Mouse (Mus musculus) hindbrain, embryonic 10.5 days (tissue): Measurements from ENCODE around the gene Yy1. TPM values are rescaled to one million over a fixed set of nuclear protein-coding genes. Genes with fewer than 3 reads are reported as not detected.

Experiments used
- DNase-seq: peaks from one replicate; pipeline ENCODE4 v3.0.0-alpha.2; 2017; ENCODE audit warnings: low spot score
- H3K27ac ChIP-seq: fragments of 300-500 bp; sonication (generic); 2 replicates; pipeline ENCODE4 v1.5.1; 2016; ENCODE audit warnings: mild to moderate bottlenecking, moderate library complexity
- H3K27me3 ChIP-seq: fragments of 300-500 bp; sonication (generic); 2 replicates; pipeline ENCODE4 v1.6.1; 2016; ENCODE audit warnings: mild to moderate bottlenecking; ENCODE audit not compliant: poor library complexity, insufficient read depth, severe bottlenecking
- H3K36me3 ChIP-seq: fragments of 300-500 bp; sonication (generic); 2 replicates; pipeline ENCODE4 v1.6.1; 2016; ENCODE audit warnings: mild to moderate bottlenecking, moderate library complexity
- H3K4me1 ChIP-seq: fragments of 300-500 bp; sonication (generic); replicated peaks from 2 replicates; pipeline ENCODE4 v1.6.1; 2016; ENCODE audit warnings: mild to moderate bottlenecking
- H3K4me3 ChIP-seq: fragments of 300-500 bp; sonication (generic); 2 replicates; pipeline ENCODE4 v1.5.1; 2016; ENCODE audit warnings: mild to moderate bottlenecking, moderate library complexity
- H3K9me3 ChIP-seq: fragments of 300-500 bp; sonication (generic); 2 replicates; pipeline ENCODE4 v1.6.1; 2016; ENCODE audit warnings: mild to moderate bottlenecking, moderate library complexity
- WGBS: fragments of 180-500 bp; shearing (Covaris S2); methylation state at CpG from one replicate; pipeline ENCODE4 v1.1.7; 2016; 5-methylcytosine and 5-hydroxymethylcytosine counted together
- polyA plus RNA-seq: library from polyadenylated mRNA; unstranded; fragments of >200 nt; fragmentation: Nextera tagmentation; extraction: Ambion mirVana; gene quantifications from 2 replicates; pipeline ENCODE4 v1.2.1, GENCODE M21; 2016

The Yy1 gene
- polyA plus RNA-seq, 1 experiment from 2014 or later, result 18.6 TPM

DNA sequence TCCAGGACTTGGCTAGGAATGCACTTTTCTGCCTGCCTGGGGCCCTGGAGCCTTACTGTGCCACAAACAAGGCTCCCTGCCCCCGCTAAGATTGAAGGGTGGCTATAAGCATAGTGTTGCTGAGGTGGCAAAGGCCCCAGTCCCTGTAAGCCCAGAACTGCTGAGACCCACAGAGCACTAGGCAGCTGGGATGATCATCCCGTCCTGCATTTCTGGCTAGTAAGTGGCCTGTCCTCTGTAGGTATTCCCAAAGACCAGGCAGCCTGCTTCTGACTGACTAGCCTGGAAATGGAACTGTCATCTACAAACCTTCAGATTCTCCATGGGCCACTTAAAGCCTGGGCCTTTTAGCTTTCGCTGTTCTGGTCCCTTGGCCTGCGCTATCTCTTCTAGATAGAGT, 27.7 kb downstream of the Yy1 start:
- H3K27me3 ChIP-seq, result no peaks in the 10 kb centered on the region
- H3K27ac ChIP-seq, result no peak overlapping the region
- H3K9me3 ChIP-seq, result no peaks in the 10 kb centered on the region
- DNase-seq, result no peak
- H3K4me1 ChIP-seq, result 0 out of 2 replicates have a peak, but pooled peaks cover 3% of the 10 kb centered on the region
- peaks cover 43% of the 10 kb centered on the region for H3K36me3 ChIP-seq
- WGBS, result 91% methylated on average over 4 of the region's 4 CpGs
- H3K4me3 ChIP-seq, result no peak overlapping the region

DNA sequence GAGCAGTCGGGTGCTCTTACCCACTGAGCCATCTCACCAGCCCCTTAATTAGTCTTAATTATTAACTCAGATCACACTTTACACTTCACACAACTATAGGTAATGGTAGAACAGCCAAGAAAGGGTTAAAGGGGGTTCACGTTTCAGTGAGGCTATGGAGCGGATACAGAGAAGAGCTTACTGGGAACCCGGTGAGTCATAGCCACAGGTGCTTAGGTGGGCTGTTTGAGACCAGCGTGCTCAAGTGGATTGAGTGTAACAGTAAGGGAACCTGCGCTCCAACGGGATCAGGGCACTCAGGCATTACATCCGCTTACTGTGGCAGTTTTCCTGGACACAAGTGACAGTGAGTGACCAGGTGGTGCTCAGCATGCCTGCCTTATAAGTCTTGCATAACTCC, 30.3 kb downstream of the Yy1 start:
- WGBS, result 78% methylated on average over 8 of the region's 8 CpGs
- H3K9me3 ChIP-seq, result no peaks in the 10 kb centered on the region
- H3K36me3 ChIP-seq, result peaks cover 46% of the 10 kb centered on the region
- 0 out of 2 replicates have a peak, but pooled peaks cover 3% of the 10 kb centered on the region for H3K4me1 ChIP-seq
- no peaks in the 10 kb centered on the region for H3K27me3 ChIP-seq
- no peak overlapping the region for H3K27ac ChIP-seq
- DNase-seq, result no peak
- H3K4me3 ChIP-seq, result no peak overlapping the region

DNA sequence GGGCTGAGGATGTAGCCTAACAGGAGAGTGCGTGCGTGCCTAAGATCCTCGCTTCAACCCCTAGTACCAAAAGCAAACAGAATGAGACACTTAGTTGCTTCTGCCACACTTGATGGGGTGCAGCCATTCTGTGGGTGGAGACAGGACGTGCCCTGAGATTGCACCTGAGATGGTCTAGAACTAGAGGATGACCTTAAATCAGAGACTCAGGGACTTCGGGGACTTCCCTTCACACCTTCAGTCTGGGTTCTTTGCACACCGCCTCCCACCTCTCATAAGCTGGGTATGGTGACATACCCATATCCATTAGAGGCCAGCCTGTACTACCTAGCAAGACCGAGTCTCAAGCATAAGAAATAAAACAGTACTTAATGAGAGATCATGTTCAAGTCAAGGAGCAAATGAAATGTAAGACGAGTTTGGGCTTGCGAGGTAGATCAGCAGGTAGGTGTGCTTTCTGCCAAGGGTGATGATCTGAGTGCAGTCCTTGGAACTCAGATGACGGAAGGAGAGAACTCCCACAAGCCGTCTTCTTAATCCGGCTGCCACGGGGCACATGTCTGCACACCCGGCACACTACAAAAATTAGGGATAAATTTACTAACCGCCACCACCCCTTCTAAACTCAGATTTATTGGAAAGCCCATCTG, 31.6 kb downstream of the Yy1 start:
- Histone ChIP-seq H3K27me3 (no peaks in the 10 kb centered on the region), H3K27ac (no peak overlapping the region), H3K9me3 (no peaks in the 10 kb centered on the region), H3K4me3 (no peak overlapping the region), H3K36me3 (peaks cover 41% of the 10 kb centered on the region), H3K4me1 (0 out of 2 replicates have a peak, but pooled peaks cover 6% of the 10 kb centered on the region)
- no peak for DNase-seq
- 92% methylated on average over 15 of the region's 15 CpGs for WGBS

DNA sequence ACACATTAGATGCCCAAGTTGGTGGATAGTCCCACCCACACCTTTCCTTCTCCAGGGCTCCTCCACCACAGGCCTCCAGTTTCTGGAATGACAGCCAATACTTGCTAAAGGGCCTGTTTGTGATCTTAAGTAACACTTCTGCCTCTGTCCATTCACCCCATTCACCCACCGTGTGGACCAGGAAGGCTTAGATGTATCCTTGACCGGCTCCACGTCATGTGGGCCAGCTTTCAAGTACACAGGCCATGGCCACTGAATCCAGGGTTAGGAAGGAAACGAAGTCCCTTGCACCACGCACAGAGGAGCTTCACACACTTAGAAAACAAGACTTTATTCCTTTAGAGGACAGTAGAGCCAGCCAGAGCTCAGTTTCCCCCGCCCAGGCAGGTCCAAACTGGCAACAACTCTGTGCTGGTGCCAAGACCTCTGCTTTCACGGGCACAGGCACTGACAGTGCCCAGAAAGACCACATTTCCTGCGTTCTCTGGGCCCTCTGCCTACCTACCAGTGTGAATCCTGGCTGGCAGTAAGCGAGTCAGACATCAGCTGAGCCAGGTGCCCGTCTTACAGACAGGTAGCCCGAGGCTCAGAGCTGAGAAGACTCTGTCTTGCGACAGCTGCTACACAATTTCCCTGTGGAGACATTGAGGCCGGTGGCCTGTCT, 32.9 kb downstream of the Yy1 start:
- Histone ChIP-seq H3K27ac (no peak overlapping the region), H3K36me3 (peaks cover 42% of the 10 kb centered on the region), H3K4me3 (no peak overlapping the region), H3K4me1 (0 out of 2 replicates have a peak, but pooled peaks cover 6% of the 10 kb centered on the region), H3K9me3 (no peaks in the 10 kb centered on the region), H3K27me3 (no peaks in the 10 kb centered on the region)
- no peak for DNase-seq
- 94% methylated on average over 13 of the region's 13 CpGs for WGBS

DNA sequence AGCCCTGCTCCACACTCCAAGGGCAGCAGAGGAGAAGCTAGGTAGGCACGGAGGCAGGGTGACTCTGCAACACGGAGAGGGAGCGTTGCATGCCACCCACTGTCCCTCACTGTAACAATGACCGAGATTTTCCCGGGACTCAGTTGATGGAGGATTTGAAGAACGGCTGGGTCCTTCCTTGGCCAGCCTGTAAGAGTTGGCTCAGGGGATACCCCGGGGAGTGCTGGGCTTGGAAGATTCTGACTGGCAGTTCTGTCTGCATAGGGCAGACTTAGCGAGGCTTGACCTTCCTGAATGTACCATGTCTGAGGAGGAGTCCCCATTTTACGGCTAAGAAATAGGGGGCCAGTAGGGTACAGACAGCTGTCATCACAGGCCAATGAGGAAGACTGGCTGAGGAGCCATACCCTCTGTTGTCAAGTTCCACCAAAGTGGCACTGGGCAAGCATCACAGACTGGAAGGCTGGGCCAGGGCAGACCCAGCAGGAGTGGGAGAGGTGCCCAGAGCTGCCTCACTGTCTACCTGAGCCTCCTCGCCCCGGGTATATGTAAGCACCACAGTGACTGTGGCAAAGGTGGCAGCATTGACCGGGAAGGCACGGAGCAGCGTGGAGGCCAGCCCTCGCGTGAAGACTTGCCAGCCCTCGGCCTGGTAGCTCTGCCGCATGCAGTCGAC, 33.6 kb downstream of the Yy1 start:
- H3K36me3 ChIP-seq, result peaks cover 42% of the 10 kb centered on the region
- WGBS, result 92% methylated on average over 19 of the region's 19 CpGs
- no peaks in the 10 kb centered on the region for H3K9me3 ChIP-seq
- no peaks in the 10 kb centered on the region for H3K27me3 ChIP-seq
- H3K4me3 ChIP-seq, result no peak overlapping the region
- DNase-seq, result no peak
- H3K4me1 ChIP-seq, result 0 out of 2 replicates have a peak, but pooled peaks cover 6% of the 10 kb centered on the region
- no peak overlapping the region for H3K27ac ChIP-seq

DNA sequence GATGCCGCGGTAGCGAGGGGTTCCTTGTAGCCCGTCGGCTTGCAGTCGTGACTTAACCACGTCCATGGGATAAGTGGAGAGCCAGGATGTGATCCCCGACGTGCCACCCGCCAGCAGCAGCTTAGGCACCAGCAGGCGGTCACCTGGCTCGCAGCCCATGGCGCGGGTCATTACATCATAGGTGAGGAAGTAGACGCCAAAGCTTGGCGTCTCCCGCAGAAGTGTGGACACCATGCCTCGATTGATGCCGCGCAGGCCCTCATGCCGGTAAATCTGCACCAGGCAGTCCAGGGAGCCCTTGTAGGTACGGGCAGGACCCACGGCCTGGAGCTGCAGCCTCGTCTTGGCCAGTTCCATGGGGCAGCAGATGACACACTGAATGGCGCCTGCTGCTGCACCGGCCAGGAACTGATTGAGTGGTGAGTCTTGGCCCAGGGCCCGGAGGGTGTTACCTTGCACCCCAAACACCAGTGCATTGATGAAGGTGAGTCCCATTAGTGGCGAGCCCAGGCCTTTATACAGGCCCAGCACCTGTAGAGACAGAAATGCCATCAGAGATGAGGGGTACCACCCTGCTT, 34.3 kb downstream of the Yy1 start:
- no peaks in the 10 kb centered on the region for H3K27me3 ChIP-seq
- H3K27ac ChIP-seq, result no peak overlapping the region
- H3K4me3 ChIP-seq, result no peak overlapping the region
- DNase-seq, result no peak
- H3K4me1 ChIP-seq, result peaks cover 11% of the 10 kb centered on the region; the same call in 1 of the 2 replicates
- WGBS, result 97% methylated on average over 28 of the region's 28 CpGs
- peaks cover 47% of the 10 kb centered on the region for H3K36me3 ChIP-seq
- H3K9me3 ChIP-seq, result no peaks in the 10 kb centered on the region

DNA sequence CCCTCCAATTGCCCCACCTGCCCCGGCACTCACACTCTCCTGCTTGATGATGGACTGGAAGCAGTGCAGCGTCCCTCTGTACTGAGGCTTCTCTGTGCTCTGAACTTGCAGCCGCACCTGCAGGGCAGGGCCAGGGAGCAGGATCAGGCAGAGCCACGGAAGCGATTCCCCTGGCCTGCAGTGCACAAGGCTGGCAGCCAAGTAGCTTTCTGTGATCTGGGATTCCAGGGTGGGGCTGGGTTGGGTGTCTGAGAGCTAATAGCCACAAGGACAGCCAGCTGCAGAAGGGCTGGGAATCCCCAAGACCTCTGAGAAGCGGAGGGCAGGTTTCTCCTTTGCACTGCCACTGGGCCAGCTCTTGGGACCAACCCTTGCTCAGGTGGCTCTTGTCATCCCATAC, 34.9 kb downstream of the Yy1 start:
- Histone ChIP-seq H3K27me3 (no peaks in the 10 kb centered on the region), H3K9me3 (no peaks in the 10 kb centered on the region), H3K4me1 (peaks cover 17% of the 10 kb centered on the region), H3K36me3 (peaks cover 52% of the 10 kb centered on the region), H3K4me3 (no peak overlapping the region), H3K27ac (no peak overlapping the region)
- no peak for DNase-seq
- whole genome bisulfite sequencing, result 97% methylated on average over 6 of the region's 6 CpGs

DNA sequence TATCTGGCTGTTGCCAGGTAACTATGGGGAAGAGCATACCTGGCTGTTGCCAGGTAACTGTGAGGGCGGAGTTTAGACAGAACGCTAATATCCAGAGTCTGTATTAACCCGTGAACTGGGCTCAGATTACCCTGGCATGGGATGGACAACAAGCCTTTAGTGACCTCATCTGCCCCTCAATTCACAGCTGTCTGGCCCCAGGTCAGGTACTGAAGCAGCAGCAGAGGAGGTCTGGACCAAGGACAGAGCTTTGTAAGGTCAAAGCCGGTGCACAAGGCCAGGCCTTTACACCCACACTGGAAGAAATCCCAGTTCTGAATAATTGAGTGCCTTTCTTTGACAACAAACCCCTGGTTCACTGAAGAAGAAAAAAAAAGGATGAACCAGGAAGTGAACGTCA, 36.9 kb downstream of the Yy1 start:
- 77% methylated on average over 5 of the region's 5 CpGs for WGBS

DNA sequence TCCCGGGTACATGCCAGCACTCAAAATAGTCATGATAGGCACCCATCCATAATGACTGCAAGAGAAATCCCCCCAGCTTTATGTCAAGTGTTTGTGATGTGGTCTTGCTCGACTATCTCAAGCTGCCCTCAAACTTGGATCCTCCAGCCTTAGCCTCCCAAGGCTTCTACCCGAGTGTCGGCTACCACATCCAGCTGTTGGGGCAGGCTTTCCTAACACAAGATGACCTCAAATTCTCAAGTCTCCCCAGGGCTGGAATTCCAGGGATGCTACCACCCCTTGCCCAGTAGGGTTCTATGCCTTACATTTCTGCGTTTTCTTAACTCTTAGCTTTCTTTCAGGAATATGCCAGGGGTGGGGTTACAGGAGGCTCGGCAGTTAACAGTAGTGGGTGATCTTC, 37.6 kb downstream of the Yy1 start:
- peaks cover 60% of the 10 kb centered on the region for H3K36me3 ChIP-seq
- no peaks in the 10 kb centered on the region for H3K9me3 ChIP-seq
- H3K27ac ChIP-seq, result no peak overlapping the region
- 83% methylated on average over 6 of the region's 6 CpGs for WGBS
- no peak overlapping the region for H3K4me3 ChIP-seq
- H3K27me3 ChIP-seq, result peaks cover 11% of the 10 kb centered on the region; the same call in 1 of the 2 replicates
- DNase-seq, result no peak
- peaks cover 33% of the 10 kb centered on the region for H3K4me1 ChIP-seq

More for the DNA sequence above, 36.9 kb downstream of the Yy1 start:
- Histone ChIP-seq H3K9me3 (no peaks in the 10 kb centered on the region), H3K4me1 (peaks cover 25% of the 10 kb centered on the region), H3K27ac (no peak overlapping the region), H3K4me3 (no peak overlapping the region), H3K27me3 (peaks cover 8% of the 10 kb centered on the region; the same call in 1 of the 2 replicates), H3K36me3 (peaks cover 62% of the 10 kb centered on the region)
- no peak for DNase-seq

DNA sequence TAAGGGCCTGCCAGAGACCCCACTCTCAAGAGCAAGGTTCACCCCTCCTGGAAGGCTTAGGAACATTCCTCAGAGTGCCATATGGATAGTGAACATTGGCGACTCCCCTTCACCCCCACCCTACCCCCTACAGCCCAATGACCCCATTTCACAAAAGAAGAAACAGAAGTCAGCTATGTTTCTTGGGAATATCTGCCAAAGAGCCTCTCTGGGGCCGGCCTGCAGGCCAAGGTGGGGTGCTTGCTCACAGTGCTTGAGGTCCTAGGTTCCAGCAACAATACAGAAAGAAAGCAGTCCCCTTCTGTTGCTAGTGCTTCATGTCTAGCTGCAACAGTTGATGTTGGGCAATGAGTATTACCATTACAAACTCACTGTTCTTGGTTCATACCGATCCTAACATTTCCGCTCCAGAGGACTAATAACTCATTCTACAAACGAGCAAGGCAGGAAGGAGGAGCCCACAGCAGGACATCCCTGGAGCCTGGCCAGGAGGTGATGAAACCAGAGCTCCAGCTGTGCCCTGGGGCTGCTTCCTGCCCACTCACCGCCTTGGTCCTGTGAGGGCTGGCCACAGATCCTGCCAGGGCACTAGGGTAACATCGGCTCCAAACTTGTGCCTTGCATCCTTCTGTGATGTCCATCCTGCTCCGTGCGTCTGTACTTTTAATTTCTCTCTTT, 39.3 kb downstream of the Yy1 start:
- H3K4me3 ChIP-seq, result no peak overlapping the region
- no peaks in the 10 kb centered on the region for H3K9me3 ChIP-seq
- peaks cover 11% of the 10 kb centered on the region; the same call in 1 of the 2 replicates for H3K27me3 ChIP-seq
- H3K36me3 ChIP-seq, result peaks cover 43% of the 10 kb centered on the region
- DNase-seq, result no peak
- H3K27ac ChIP-seq, result no peak overlapping the region
- 74% methylated on average over 9 of the region's 9 CpGs for WGBS
- peaks cover 47% of the 10 kb centered on the region for H3K4me1 ChIP-seq

DNA sequence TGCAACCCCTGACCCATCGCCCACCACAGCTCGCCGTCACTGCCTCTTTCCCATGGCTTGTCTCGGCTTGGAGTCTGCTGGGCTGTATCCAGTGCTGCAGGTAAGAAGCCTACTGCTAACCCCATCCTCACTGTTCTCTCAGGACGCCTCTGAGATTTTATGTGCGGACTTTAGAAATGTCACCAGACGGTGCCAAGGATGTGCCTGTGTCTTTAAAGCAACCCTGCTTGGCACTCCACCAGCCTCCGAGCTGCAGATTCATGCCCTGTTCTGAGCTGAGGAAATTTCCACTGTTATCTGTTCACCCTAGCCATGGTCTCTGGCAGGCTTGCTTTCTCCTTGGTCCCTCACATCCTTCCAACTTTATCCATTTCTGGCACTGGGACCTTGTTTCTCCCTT, 40.1 kb downstream of the Yy1 start:
- no peak overlapping the region for H3K27ac ChIP-seq
- no peaks in the 10 kb centered on the region for H3K9me3 ChIP-seq
- WGBS, result 89% methylated on average over 8 of the region's 8 CpGs
- DNase-seq, result no peak
- H3K4me1 ChIP-seq, result peaks cover 55% of the 10 kb centered on the region
- H3K4me3 ChIP-seq, result no peak overlapping the region
- H3K36me3 ChIP-seq, result peaks cover 40% of the 10 kb centered on the region
- peaks cover 11% of the 10 kb centered on the region; the same call in 1 of the 2 replicates for H3K27me3 ChIP-seq

DNA sequence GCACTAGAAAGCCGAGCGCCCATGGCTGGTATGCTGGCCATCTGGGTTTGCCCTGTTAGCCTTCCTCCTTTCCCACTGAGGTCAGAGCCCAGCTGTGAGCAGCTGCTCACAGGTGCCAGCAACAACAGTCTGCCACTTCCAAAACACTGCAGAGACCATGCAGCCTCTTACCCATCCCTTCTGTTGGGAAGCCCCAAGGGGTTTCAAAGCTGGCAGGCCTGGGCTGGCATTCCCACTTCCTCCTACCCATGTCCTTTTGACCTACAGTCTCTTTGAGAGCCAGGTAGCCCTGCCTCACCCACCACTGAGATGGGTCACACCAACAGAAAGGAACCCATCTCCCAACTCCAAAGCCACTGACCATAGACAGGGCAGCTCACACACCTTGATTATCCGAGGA, 40.6 kb downstream of the Yy1 start:
- peaks cover 11% of the 10 kb centered on the region; the same call in 1 of the 2 replicates for H3K27me3 ChIP-seq
- WGBS, result 90% methylated on average over 3 of the region's 3 CpGs
- DNase-seq, result no peak
- no peak overlapping the region for H3K27ac ChIP-seq
- H3K9me3 ChIP-seq, result no peaks in the 10 kb centered on the region
- H3K36me3 ChIP-seq, result peaks cover 40% of the 10 kb centered on the region
- peaks cover 60% of the 10 kb centered on the region for H3K4me1 ChIP-seq
- no peak overlapping the region for H3K4me3 ChIP-seq
